In the genomic region with DNA sequence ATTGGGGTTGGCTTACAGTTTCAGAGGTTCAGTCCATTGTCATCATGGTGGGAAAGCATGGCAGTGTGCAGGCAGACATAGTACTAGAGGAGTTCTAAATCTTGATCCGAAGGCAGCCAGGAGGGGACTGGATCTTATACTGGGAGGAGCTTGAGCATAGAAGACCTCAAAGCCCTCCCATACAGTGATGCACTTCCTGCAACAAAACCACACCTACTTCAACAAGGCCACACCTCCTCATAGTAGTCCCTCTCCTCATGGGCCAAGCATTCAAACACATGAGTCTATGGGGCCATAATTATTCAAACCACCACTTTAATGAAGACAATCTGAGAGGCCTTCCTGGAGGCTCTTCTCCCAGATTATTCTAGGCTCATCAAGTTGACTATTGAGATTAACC, we compare ENCODE assay signal across 22 mouse cellular contexts. TPM values are rescaled to one million over a fixed set of nuclear protein-coding genes. Genes with fewer than 3 reads are reported as not detected.
DNase-seq lines count a peak whose midpoint lies in the region; ATAC-seq and TF ChIP-seq lines count a peak whose summit lies in the region.
"Had no signal": no experiment of that assay in that cellular context is flagged by ENCODE, and none has a peak within 500 bp of the region (broad histone marks: within the 10 kb centered on the region; RNA-seq: fewer than 3 reads in every experiment).

No protein-coding gene starts in this region.

- peaks cover 0 to 26% of the 10 kb centered on the region in 2 experiments; a peak in 2 of 4 replicates for H3K36me3 ChIP-seq in MEL (ENCODE audit: control insufficient read depth in 1 of 2, insufficient read depth in 2 of 2, low read length in 2 of 2)
- no peaks in the 10 kb centered on the region for H3K36me3 ChIP-seq in heart, adult 2 months (ENCODE audit: control insufficient read depth, insufficient read depth, low read length)
- H3K36me3 ChIP-seq: embryonic facial prominence, embryonic 15.5 days; forebrain, embryonic 15.5 days; G1E had no signal

- no peak for TF ChIP-seq EP300 in MEL (IDR thresholded peaks at IDR 0.05; ENCODE audit: low read depth in 1 of 2, low read length in 2 of 2)
- TF ChIP-seq EP300 in heart, adult 2 months (IDR thresholded peaks at IDR 0.05; ENCODE audit: insufficient read depth, low read depth, low read length), result no peak

- intact Hi-C loops in heart, adult 2 months (cut with DNase I), result no loop called here

- no peaks in the 10 kb centered on the region for H3K27me3 ChIP-seq in MEL (ENCODE audit: control insufficient read depth in 1 of 2, insufficient read depth in 2 of 2, low read length in 2 of 2)
- no peaks in the 10 kb centered on the region for H3K27me3 ChIP-seq in heart, adult 2 months (ENCODE audit: control insufficient read depth, insufficient read depth, low read length)
- H3K27me3 ChIP-seq: CH12.LX; embryonic facial prominence, embryonic 13.5 days; embryonic facial prominence, embryonic 15.5 days; forebrain, embryonic 13.5 days; forebrain, embryonic 15.5 days had no signal

- no peak overlapping the region for H3K9ac ChIP-seq in MEL (ENCODE audit: control insufficient read depth, low read depth, low read length, poor library complexity, severe bottlenecking)
- no peak overlapping the region for H3K9ac ChIP-seq in heart, adult 2 months (ENCODE audit: low read depth, low read length)
- H3K9ac ChIP-seq: embryonic facial prominence, embryonic 13.5 days; embryonic facial prominence, embryonic 15.5 days; forebrain, embryonic 13.5 days; forebrain, embryonic 15.5 days; forebrain, postnatal 0 days had no signal

- no peak overlapping the region for H3K4me3 ChIP-seq in MEL (ENCODE audit: control insufficient read depth in 1 of 2, insufficient read depth in 1 of 2, low read depth in 2 of 2, low read length in 2 of 2)
- no peak overlapping the region for H3K4me3 ChIP-seq in heart, adult 2 months
- H3K4me3 ChIP-seq: embryonic facial prominence, embryonic 13.5 days; embryonic facial prominence, embryonic 15.5 days; forebrain, embryonic 13.5 days; forebrain, embryonic 15.5 days had no signal

- H3K79me2 ChIP-seq in MEL (ENCODE audit: control insufficient read depth, insufficient read depth, low read length, poor library complexity), result no peaks in the 10 kb centered on the region
- H3K79me2 ChIP-seq in heart, adult 2 months (replicated peaks; ENCODE audit: control insufficient read depth, insufficient read depth, low read length), result no peaks in the 10 kb centered on the region

- TF ChIP-seq RAD21 in MEL (IDR thresholded peaks at IDR 0.05; ENCODE audit: low read depth, low read length), result no peak

- WGBS in heart, adult 2 months, result 86% methylated on average over 1 of the region's 1 CpGs

- DNase-seq in MEL (ENCODE audit: low read depth, low spot score) (peak; percentile 81), ZHBTc4 (ENCODE audit: low read depth, low spot score) (peak; percentile 46)
- peak; percentile 27 for DNase-seq in induced T-regulatory cell, adult 2 months (ENCODE audit: low read depth)
- no peak for DNase-seq in heart, adult 2 months
- DNase-seq: adrenal gland, adult 2 months; adrenal gland, postnatal 10 days; adrenal gland, postnatal 25 days; B cell, adult 2 months; cerebellum, adult 11-12 months; cerebellum, adult 8-10 months; cerebellum, adult 9-11 months; cerebellum, postnatal 14 days; cerebellum, postnatal 36 days; embryo, embryonic 11 days; forebrain, postnatal 0 days had no signal

- no peaks in the 10 kb centered on the region for H3K9me3 ChIP-seq in MEL (replicated peaks; ENCODE audit: insufficient read depth, low read length)
- H3K9me3 ChIP-seq: embryonic facial prominence, embryonic 13.5 days; embryonic facial prominence, embryonic 15.5 days; forebrain, embryonic 13.5 days; forebrain, embryonic 15.5 days; G1E had no signal

- TF ChIP-seq CTCF in MEL (IDR thresholded peaks at IDR 0.05 in 2 of 3, conservative IDR thresholded peaks at IDR 0.05 in 1 of 3; ENCODE audit: control insufficient read depth in 1 of 3, insufficient read depth in 1 of 3, low read depth in 2 of 3, low read length in 3 of 3, poor library complexity in 1 of 3, severe bottlenecking in 1 of 3), result no peak
- no peak for TF ChIP-seq CTCF in heart, adult 2 months (IDR thresholded peaks at IDR 0.05)

- H3K27ac ChIP-seq in MEL (ENCODE audit: control insufficient read depth, low read depth, low read length), result peak overlapping the region; percentile 81
- no peak overlapping the region for H3K27ac ChIP-seq in heart, adult 2 months
- H3K27ac ChIP-seq: embryonic facial prominence, embryonic 13.5 days; embryonic facial prominence, embryonic 15.5 days; forebrain, embryonic 13.5 days; forebrain, embryonic 15.5 days had no signal

- H3K4me1 ChIP-seq in MEL (ENCODE audit: control insufficient read depth in 1 of 2, insufficient read depth in 2 of 2, low read length in 2 of 2), result peaks cover 6 to 38% of the 10 kb centered on the region in 2 experiments
- H3K4me1 ChIP-seq in heart, adult 2 months (ENCODE audit: control insufficient read depth, insufficient read depth, low read length), result peaks cover 7% of the 10 kb centered on the region

- ATAC-seq in erythroblast, adult 5-6 weeks (replicated peaks; ENCODE audit: low FRiP score, poor library complexity, severe bottlenecking), result no peak
- ATAC-seq: forebrain, embryonic 13.5 days; forebrain, embryonic 15.5 days; forebrain, postnatal 0 days had no signal

- peak in 1 of 2 experiments; percentile 17; a peak in 1 of 4 replicates for TF ChIP-seq POLR2A in MEL (IDR thresholded peaks at IDR 0.05; ENCODE audit: control insufficient read depth in 1 of 2, insufficient read depth in 1 of 2, low read depth in 1 of 2, low read length in 2 of 2, poor library complexity in 1 of 2)
- TF ChIP-seq POLR2A in heart, adult 2 months (IDR thresholded peaks at IDR 0.05; ENCODE audit: insufficient read depth, low read depth, low read length), result no peak

TF ChIP-seq in MEL, 35 proteins besides CTCF, POLR2A, EP300 and RAD21:
- TF ChIP-seq ZNF384 (IDR thresholded peaks at IDR 0.05; ENCODE audit: low read depth, low read length), result no peak
- no peak for TF ChIP-seq ELF1 (IDR thresholded peaks at IDR 0.05; ENCODE audit: low read depth, low read length)
- 0 out of 2 replicates have a peak, but pooled peaks have one; percentile 13 for TF ChIP-seq TBP (IDR thresholded peaks at IDR 0.05; ENCODE audit: low read depth, low read length)

RNA-seq across cellular contexts. Expression of a gene that starts 57.8 kb away (rescaled TPM):
- total RNA-seq in MEL (2012; rRNA removed), result 163 and 205 TPM in 2 replicates
- polyA plus RNA-seq in MEL (2012; ENCODE audit: insufficient read depth in 1 of 2, insufficient read length in 2 of 2, low read depth in 1 of 2, low replicate concordance in 2 of 2, missing spikeins in 1 of 2), result 100 to 1,000 TPM in 1 of 2 experiments, 10 to 100 TPM in 1; 49.7 to 196 TPM
- 10 to 100 TPM; 28.2 to 31.9 TPM for total RNA-seq in heart, adult 2 months (2021)
- 15.9 and 17.4 TPM in 2 replicates for polyA plus RNA-seq in heart, adult 2 months (2012; rRNA removed)
- 29.0 and 33.4 TPM in 2 replicates for total RNA-seq in erythroblast, adult 5-6 weeks (2015; ENCODE audit: low replicate concordance)
- 31.9 and 35.1 TPM in 2 replicates for total RNA-seq in erythroblast, adult 5-6 weeks (2017; ENCODE audit: low replicate concordance)

Comparison
In these comparisons a context has a peak if more than half of its experiments do, and no peak if none do; other contexts are left out.
1. DNase-seq: peak in MEL (single experiment), ZHBTc4 (single experiment) and induced T-regulatory cell, adult 2 months (single experiment); none in heart, adult 2 months (0 of 2).